Mouse (Mus musculus) liver, postnatal 0 days (tissue): ENCODE measurements around the gene Snx29.

Experiments
- CTCF ChIP-seq: sonication (generic); IDR thresholded peaks from 2 replicates; pipeline ENCODE4 v1.5.1; 2016; ENCODE audit warnings: antibody characterized with exemption, low read depth
- EP300 ChIP-seq: IDR thresholded peaks from 2 replicates; pipeline ENCODE4 v1.6.1; 2016; ENCODE audit warnings: antibody characterized with exemption, low read depth, mild to moderate bottlenecking

- TF ChIP-seq CTCF (no peak), EP300 (no peak)
Measured at GRCm38 (mm10) chr16:11569127-11569526, 246.4 kb downstream of the Snx29 start.
